Mouse (Mus musculus): Measurements from ENCODE around the gene Insl6. TPM values are rescaled to one million over a fixed set of nuclear protein-coding genes. Genes with fewer than 3 reads are reported as not detected.
A peak's percentile ranks its signal among the peaks of the same experiment; 100 is the strongest.

Insl6 gene
- 1.6 and 2.2 TPM in 2 replicates for polyA plus RNA-seq (2014; fragmentation: Nextera tagmentation; extraction: Ambion mirVana)

GRCm38 (mm10) chr19:29325053-29325851, at the start of gene Insl6:
Gene Insl6, minus strand, starts transcription at chr19:29325356.
- no peak within 1 kb of the TSS; the same call in none of the 2 replicates for H3K4me3 ChIP-seq (ENCODE audit: low read depth, low read length)
- H3K4me1 ChIP-seq (ENCODE audit: control insufficient read depth, insufficient read depth, low read length) = no peaks in the 10 kb centered on the region
- 5% methylated on average over 30 of the region's 31 CpGs for WGBS
- peak within 1 kb of the TSS; percentile 45 for H3K4me2 ChIP-seq (ENCODE audit: low read depth, low read length)
- H3K27ac ChIP-seq (ENCODE audit: low read depth, low read length) = no peak within 1 kb of the TSS
- no peak within 1 kb of the TSS for H3K9ac ChIP-seq (replicated peaks; ENCODE audit: low read depth, low read length)
- H3K27me3 ChIP-seq (ENCODE audit: control insufficient read depth, insufficient read depth, low read length) = no peaks in the 10 kb centered on the region
- H3K9me3 ChIP-seq (ENCODE audit: control insufficient read depth, low read length) = no peaks in the 10 kb centered on the region
- ATAC-seq (ENCODE audit: low read depth) = peak; percentile 77
- no peaks in the 10 kb centered on the region for H3K36me3 ChIP-seq (ENCODE audit: control insufficient read depth, insufficient read depth, low read length)

DNA sequence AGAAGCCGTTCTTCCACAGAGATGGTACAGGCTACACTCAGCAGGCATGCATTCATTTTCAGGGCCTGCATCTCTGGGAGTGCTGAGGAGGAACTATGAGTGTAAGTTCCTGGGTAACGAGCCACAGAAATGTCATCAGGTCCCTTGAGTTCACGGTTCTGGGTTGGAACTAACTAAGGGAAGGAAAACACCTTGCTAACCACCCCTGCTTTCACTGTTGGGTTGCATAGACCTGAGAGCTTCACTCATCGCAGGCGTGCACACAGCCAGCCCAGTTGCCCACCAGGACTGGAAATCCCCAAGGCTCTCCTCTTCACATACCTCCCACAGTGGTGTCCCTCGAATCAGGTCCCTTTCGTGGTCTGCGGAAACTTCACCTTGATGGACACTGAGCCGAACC, 49.8 kb upstream of the Insl6 start:
- Histone ChIP-seq H3K4me2 (ENCODE audit: low read depth, low read length) (no peak overlapping the region), H3K27me3 (ENCODE audit: control insufficient read depth, insufficient read depth, low read length) (no peaks in the 10 kb centered on the region)
- WGBS = 91% methylated on average over 9 of the region's 9 CpGs

GRCm38 (mm10) chr19:29373438-29373837, 48.3 kb upstream of the Insl6 start:
- H3K9ac ChIP-seq (replicated peaks; ENCODE audit: low read depth, low read length) = 0 out of 2 replicates have a peak overlapping the region, but pooled peaks have one; percentile 26
- 33% methylated on average over 11 of the region's 11 CpGs for WGBS
- no peak for ATAC-seq (ENCODE audit: low read depth)

More for the DNA sequence above, 49.8 kb upstream of the Insl6 start:
- Histone ChIP-seq H3K27ac (ENCODE audit: low read depth, low read length) (no peak overlapping the region), H3K9me3 (ENCODE audit: control insufficient read depth, low read length) (no peaks in the 10 kb centered on the region), H3K4me3 (ENCODE audit: low read depth, low read length) (no peak overlapping the region), H3K4me1 (ENCODE audit: control insufficient read depth, insufficient read depth, low read length) (peaks cover 4% of the 10 kb centered on the region; the same call in 1 of the 2 replicates), H3K9ac (replicated peaks; ENCODE audit: low read depth, low read length) (no peak overlapping the region), H3K36me3 (ENCODE audit: control insufficient read depth, insufficient read depth, low read length) (no peaks in the 10 kb centered on the region)
- no peak for ATAC-seq (ENCODE audit: low read depth)

DNA sequence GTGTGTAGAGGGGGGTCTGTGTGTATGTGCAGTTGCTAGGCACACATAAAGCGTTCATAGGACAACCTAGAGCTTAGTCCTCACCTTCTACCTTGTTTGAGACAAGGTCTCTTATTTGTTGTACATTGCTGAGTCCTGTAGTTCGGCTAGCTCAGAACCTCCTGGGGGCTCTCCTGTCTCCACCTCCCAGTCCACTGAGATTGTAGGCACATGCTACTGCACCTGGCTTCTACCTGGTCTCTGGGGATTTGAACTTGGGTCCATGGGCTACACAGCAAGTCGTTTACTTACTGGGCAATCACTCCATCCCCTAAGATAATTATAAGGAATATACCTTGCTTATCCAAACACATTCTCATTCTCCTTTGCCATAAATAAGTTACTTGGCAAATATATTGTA, 47.5 kb upstream of the Insl6 start:
- Histone ChIP-seq H3K36me3 (ENCODE audit: control insufficient read depth, insufficient read depth, low read length) (no peaks in the 10 kb centered on the region), H3K4me2 (ENCODE audit: low read depth, low read length) (no peak overlapping the region)
- no peak for ATAC-seq (ENCODE audit: low read depth)

More at GRCm38 (mm10) chr19:29373438-29373837, 48.3 kb upstream of the Insl6 start:
- H3K4me3 ChIP-seq (ENCODE audit: low read depth, low read length) = peak overlapping the region; percentile 20; the same call in 1 of the 2 replicates
- H3K36me3 ChIP-seq (ENCODE audit: control insufficient read depth, insufficient read depth, low read length) = no peaks in the 10 kb centered on the region
- H3K4me2 ChIP-seq (ENCODE audit: low read depth, low read length) = peak overlapping the region; percentile 40
- peaks cover 4% of the 10 kb centered on the region; the same call in 1 of the 2 replicates for H3K4me1 ChIP-seq (ENCODE audit: control insufficient read depth, insufficient read depth, low read length)
- H3K9me3 ChIP-seq (ENCODE audit: control insufficient read depth, low read length) = no peaks in the 10 kb centered on the region
- H3K27me3 ChIP-seq (ENCODE audit: control insufficient read depth, insufficient read depth, low read length) = no peaks in the 10 kb centered on the region
- no peak overlapping the region for H3K27ac ChIP-seq (ENCODE audit: low read depth, low read length)

DNA sequence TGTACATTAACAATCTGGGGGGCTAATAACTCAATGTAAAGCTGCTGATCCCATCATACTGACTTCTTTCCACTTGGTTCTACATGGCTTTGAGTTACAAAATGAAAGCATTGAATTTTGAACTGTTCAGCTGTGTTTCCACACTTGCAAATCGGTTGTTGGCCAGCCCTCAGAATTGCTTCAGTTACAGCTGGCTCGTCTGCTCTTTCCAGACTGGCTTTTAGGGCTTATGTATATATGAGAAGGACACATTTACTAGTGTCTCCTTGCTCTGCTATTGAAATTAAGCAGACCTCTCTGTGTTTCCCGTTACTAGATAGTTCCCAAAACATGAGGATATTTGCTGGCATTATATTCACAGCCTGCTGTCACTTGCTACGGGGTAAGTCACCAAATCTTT, 47.0 kb upstream of the Insl6 start:
- H3K9ac ChIP-seq (replicated peaks; ENCODE audit: low read depth, low read length) = no peak overlapping the region
- H3K27me3 ChIP-seq (ENCODE audit: control insufficient read depth, insufficient read depth, low read length) = no peaks in the 10 kb centered on the region
- peaks cover 4% of the 10 kb centered on the region; the same call in 1 of the 2 replicates for H3K4me1 ChIP-seq (ENCODE audit: control insufficient read depth, insufficient read depth, low read length)
- no peaks in the 10 kb centered on the region for H3K36me3 ChIP-seq (ENCODE audit: control insufficient read depth, insufficient read depth, low read length)
- ATAC-seq (ENCODE audit: low read depth) = no peak
- WGBS = 85% methylated on average over 4 of the region's 4 CpGs
- H3K4me3 ChIP-seq (ENCODE audit: low read depth, low read length) = no peak overlapping the region
- H3K9me3 ChIP-seq (ENCODE audit: control insufficient read depth, low read length) = no peaks in the 10 kb centered on the region
- H3K4me2 ChIP-seq (ENCODE audit: low read depth, low read length) = no peak overlapping the region
- no peak overlapping the region for H3K27ac ChIP-seq (ENCODE audit: low read depth, low read length)

More for the DNA sequence above, 47.5 kb upstream of the Insl6 start:
- H3K27ac ChIP-seq (ENCODE audit: low read depth, low read length) = no peak overlapping the region
- H3K9ac ChIP-seq (replicated peaks; ENCODE audit: low read depth, low read length) = no peak overlapping the region
- WGBS = 98% methylated on average over 3 of the region's 3 CpGs
- H3K4me1 ChIP-seq (ENCODE audit: control insufficient read depth, insufficient read depth, low read length) = peaks cover 4% of the 10 kb centered on the region; the same call in 1 of the 2 replicates
- H3K4me3 ChIP-seq (ENCODE audit: low read depth, low read length) = no peak overlapping the region
- no peaks in the 10 kb centered on the region for H3K27me3 ChIP-seq (ENCODE audit: control insufficient read depth, insufficient read depth, low read length)
- H3K9me3 ChIP-seq (ENCODE audit: control insufficient read depth, low read length) = no peaks in the 10 kb centered on the region

DNA sequence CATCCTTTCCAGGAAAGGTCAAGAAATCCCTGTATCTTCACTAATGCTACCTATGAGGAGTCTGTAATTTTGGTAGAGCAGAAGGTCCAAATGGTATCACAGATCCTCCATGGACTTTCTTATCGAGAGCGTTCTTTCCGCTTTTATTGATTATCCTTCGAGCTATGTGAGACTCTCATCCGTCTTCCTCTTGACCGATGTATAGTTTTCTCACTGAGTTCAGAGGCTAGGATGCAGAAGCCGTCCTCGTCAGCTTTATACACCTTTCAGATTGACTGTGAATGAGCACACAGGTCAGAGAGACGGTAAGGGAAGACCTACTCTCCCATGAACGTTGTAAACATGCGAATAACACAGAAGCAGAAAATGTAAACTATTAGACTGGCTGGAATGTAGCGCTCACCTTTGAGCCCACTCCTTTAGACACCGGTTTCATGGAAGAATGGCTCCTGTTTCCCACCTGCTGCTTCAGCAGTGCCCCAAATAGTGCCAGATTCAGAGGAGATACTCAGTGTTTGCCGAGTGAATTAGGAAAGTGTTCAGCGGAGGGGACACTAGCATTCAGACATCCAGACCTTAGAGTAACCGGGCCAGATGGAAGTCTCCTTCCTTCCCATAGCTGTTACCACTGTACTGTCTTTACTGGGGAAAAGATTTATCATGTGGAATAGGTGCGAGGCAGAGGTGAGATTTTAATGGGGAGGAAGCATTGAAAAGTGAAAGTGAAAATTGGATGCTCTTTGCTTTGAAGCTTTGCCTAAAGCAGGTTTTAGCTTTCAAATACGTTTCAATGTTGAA, 46.3 kb upstream of the Insl6 start:
- Histone ChIP-seq H3K9ac (replicated peaks; ENCODE audit: low read depth, low read length) (no peak overlapping the region), H3K4me1 (ENCODE audit: control insufficient read depth, insufficient read depth, low read length) (peaks cover 4% of the 10 kb centered on the region; the same call in 1 of the 2 replicates), H3K4me2 (ENCODE audit: low read depth, low read length) (no peak overlapping the region), H3K9me3 (ENCODE audit: control insufficient read depth, low read length) (no peaks in the 10 kb centered on the region), H3K27ac (ENCODE audit: low read depth, low read length) (no peak overlapping the region), H3K4me3 (ENCODE audit: low read depth, low read length) (no peak overlapping the region), H3K36me3 (ENCODE audit: control insufficient read depth, insufficient read depth, low read length) (no peaks in the 10 kb centered on the region), H3K27me3 (ENCODE audit: control insufficient read depth, insufficient read depth, low read length) (no peaks in the 10 kb centered on the region)
- WGBS = 82% methylated on average over 18 of the region's 18 CpGs
- ATAC-seq (ENCODE audit: low read depth) = no peak

DNA sequence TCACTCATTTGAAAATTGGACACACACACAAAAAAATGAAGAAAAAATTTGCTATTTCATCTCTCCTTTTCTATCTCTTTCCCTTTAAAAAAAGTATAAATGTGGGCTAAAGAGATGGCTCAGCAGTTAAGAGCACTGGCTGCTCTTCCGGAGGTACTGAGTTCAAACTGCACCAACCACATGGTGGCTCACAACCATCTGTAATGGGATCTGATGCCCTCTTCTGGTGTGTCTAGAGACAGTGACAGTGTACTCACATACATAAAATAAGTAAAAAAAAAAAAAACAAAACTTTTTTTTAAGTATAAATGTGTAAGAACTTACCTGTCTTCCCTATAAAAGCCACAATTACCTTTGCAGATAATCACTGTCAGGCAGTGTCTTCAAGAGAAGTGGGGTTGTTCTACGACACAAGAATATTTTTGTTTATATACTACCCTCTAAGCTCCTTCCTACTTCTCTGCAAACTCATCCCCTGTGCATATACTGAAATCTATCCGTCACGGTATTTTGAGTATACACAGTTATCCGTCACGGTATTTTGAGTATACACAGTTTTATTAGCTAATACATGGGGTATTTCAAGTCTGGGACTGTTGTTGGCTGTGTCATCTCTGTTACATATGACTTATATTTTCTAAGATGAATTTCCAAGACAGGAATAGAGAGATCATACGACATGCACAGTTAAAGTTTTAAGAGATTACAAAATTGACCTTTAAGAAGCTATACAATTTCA, 45.6 kb upstream of the Insl6 start:
- 92% methylated on average over 7 of the region's 7 CpGs for WGBS

GRCm38 (mm10) chr19:29370112-29370511, 45.0 kb upstream of the Insl6 start:
- Histone ChIP-seq H3K27me3 (ENCODE audit: control insufficient read depth, insufficient read depth, low read length) (no peaks in the 10 kb centered on the region), H3K27ac (ENCODE audit: low read depth, low read length) (no peak overlapping the region), H3K4me2 (ENCODE audit: low read depth, low read length) (no peak overlapping the region), H3K9ac (replicated peaks; ENCODE audit: low read depth, low read length) (no peak overlapping the region), H3K36me3 (ENCODE audit: control insufficient read depth, insufficient read depth, low read length) (no peaks in the 10 kb centered on the region), H3K4me3 (ENCODE audit: low read depth, low read length) (no peak overlapping the region), H3K9me3 (ENCODE audit: control insufficient read depth, low read length) (no peaks in the 10 kb centered on the region), H3K4me1 (ENCODE audit: control insufficient read depth, insufficient read depth, low read length) (peaks cover 4% of the 10 kb centered on the region; the same call in 1 of the 2 replicates)
- 71% methylated on average over 12 of the region's 12 CpGs for WGBS
- no peak for ATAC-seq (ENCODE audit: low read depth)

More for the DNA sequence above, 45.6 kb upstream of the Insl6 start:
- Histone ChIP-seq H3K4me2 (ENCODE audit: low read depth, low read length) (no peak overlapping the region), H3K9ac (replicated peaks; ENCODE audit: low read depth, low read length) (no peak overlapping the region), H3K27me3 (ENCODE audit: control insufficient read depth, insufficient read depth, low read length) (no peaks in the 10 kb centered on the region), H3K4me1 (ENCODE audit: control insufficient read depth, insufficient read depth, low read length) (peaks cover 4% of the 10 kb centered on the region; the same call in 1 of the 2 replicates), H3K27ac (ENCODE audit: low read depth, low read length) (no peak overlapping the region), H3K36me3 (ENCODE audit: control insufficient read depth, insufficient read depth, low read length) (no peaks in the 10 kb centered on the region), H3K9me3 (ENCODE audit: control insufficient read depth, low read length) (no peaks in the 10 kb centered on the region), H3K4me3 (ENCODE audit: low read depth, low read length) (no peak overlapping the region)
- ATAC-seq (ENCODE audit: low read depth) = no peak

All from neural tube, embryonic 14.5 days (tissue).